Mouse (Mus musculus) cortical plate, adult 2 months (tissue): Measurements from ENCODE around the gene Ankrd52. TPM values are rescaled to one million over a fixed set of nuclear protein-coding genes. Genes with fewer than 3 reads are reported as not detected.

Experiments used
- H3K27ac ChIP-seq: fragments of 200-500 bp; 2 replicates; pipeline ENCODE4 v1.5.1; 2012; ENCODE audit warnings: low read length, control low read depth, inconsistent platforms; ENCODE audit not compliant: insufficient read depth
- H3K4me1 ChIP-seq: fragments of 200-500 bp; 2 replicates; pipeline ENCODE4 v1.6.1; 2011; ENCODE audit warnings: low read length; ENCODE audit not compliant: control insufficient read depth, insufficient read depth
- H3K4me3 ChIP-seq: fragments of 200-500 bp; 2 replicates; pipeline ENCODE4 v1.5.1; 2011; ENCODE audit warnings: mild to moderate bottlenecking, low read length, control low read depth; ENCODE audit not compliant: insufficient read depth
- CTCF ChIP-seq: fragments of 200-500 bp; IDR thresholded peaks from 2 replicates; pipeline ENCODE4 v1.5.1; 2011; ENCODE audit warnings: mild to moderate bottlenecking, control low read depth, low read length; ENCODE audit not compliant: insufficient read depth; ENCODE audit errors: extremely low read depth
- POLR2A ChIP-seq: fragments of 200-500 bp; IDR thresholded peaks from 2 replicates; pipeline ENCODE4 v1.6.1; 2011; ENCODE audit warnings: mild to moderate bottlenecking, low read length, control low read depth; ENCODE audit not compliant: insufficient read depth; ENCODE audit errors: extremely low read depth
- polyA plus RNA-seq: library from polyadenylated mRNA; depleted of rRNA; stranded (reverse); fragments of >200 nt; gene quantifications from 2 replicates; pipeline ENCODE4 v1.2.3, GENCODE M21; 2012

Ankrd52 gene
- polyA plus RNA-seq, 1 experiment: 30.4 TPM

- TF ChIP-seq CTCF (no peak), POLR2A (no peak)
- H3K27ac ChIP-seq: no peak overlapping the region
These were observed 52.5 kb downstream of the Ankrd52 start for GRCm38 (mm10) chr10:128429454-128429853.

GRCm38 (mm10) chr10:128433417-128433816 lies 56.5 kb downstream of the Ankrd52 start:
- H3K4me3 ChIP-seq: no peak overlapping the region
- no peaks in the 10 kb centered on the region; the same call in 1 of the 2 replicates for H3K4me1 ChIP-seq
- no peak overlapping the region for H3K27ac ChIP-seq
- TF ChIP-seq CTCF (no peak), POLR2A (no peak)

More at GRCm38 (mm10) chr10:128429454-128429853, 52.5 kb downstream of the Ankrd52 start:
- Histone ChIP-seq H3K4me1 (no peaks in the 10 kb centered on the region), H3K4me3 (no peak overlapping the region)

- Histone ChIP-seq H3K4me3 (no peak overlapping the region), H3K4me1 (no peaks in the 10 kb centered on the region; the same call in 1 of the 2 replicates), H3K27ac (no peak overlapping the region)
- no peak for TF ChIP-seq CTCF
- no peak for TF ChIP-seq POLR2A
These were observed 57.8 kb downstream of the Ankrd52 start for GRCm38 (mm10) chr10:128434681-128435080.

- TF ChIP-seq CTCF (no peak), POLR2A (no peak)
- no peak overlapping the region for H3K4me3 ChIP-seq
- no peak overlapping the region for H3K27ac ChIP-seq
- H3K4me1 ChIP-seq: peaks cover 3% of the 10 kb centered on the region
These were observed 58.4 kb downstream of the Ankrd52 start for GRCm38 (mm10) chr10:128435186-128435823.

GRCm38 (mm10) chr10:128435873-128436272 lies 59.0 kb downstream of the Ankrd52 start:
- peaks cover 3% of the 10 kb centered on the region for H3K4me1 ChIP-seq
- no peak overlapping the region for H3K27ac ChIP-seq
- no peak overlapping the region for H3K4me3 ChIP-seq
- no peak for TF ChIP-seq CTCF
- TF ChIP-seq POLR2A: no peak

GRCm38 (mm10) chr10:128436376-128436775 lies 59.5 kb downstream of the Ankrd52 start:
- peaks cover 3% of the 10 kb centered on the region for H3K4me1 ChIP-seq
- H3K27ac ChIP-seq: no peak overlapping the region
- H3K4me3 ChIP-seq: no peak overlapping the region
- no peak for TF ChIP-seq POLR2A
- no peak for TF ChIP-seq CTCF

GRCm38 (mm10) chr10:128438675-128439279 lies 61.9 kb downstream of the Ankrd52 start:
- peaks cover 3% of the 10 kb centered on the region for H3K4me1 ChIP-seq
- H3K27ac ChIP-seq: no peak overlapping the region
- TF ChIP-seq POLR2A: no peak
- no peak for TF ChIP-seq CTCF
- no peak overlapping the region for H3K4me3 ChIP-seq

GRCm38 (mm10) chr10:128440407-128440806 lies 63.5 kb downstream of the Ankrd52 start:
- H3K4me1 ChIP-seq: peaks cover 3% of the 10 kb centered on the region; the same call in 1 of the 2 replicates
- H3K4me3 ChIP-seq: no peak overlapping the region
- TF ChIP-seq POLR2A (no peak), CTCF (peak; percentile 45; the same call in 1 of the 2 replicates)
- no peak overlapping the region for H3K27ac ChIP-seq

- peaks cover 3% of the 10 kb centered on the region; the same call in 1 of the 2 replicates for H3K4me1 ChIP-seq
- no peak overlapping the region for H3K4me3 ChIP-seq
- H3K27ac ChIP-seq: no peak overlapping the region
- TF ChIP-seq POLR2A: no peak
- no peak for TF ChIP-seq CTCF
These were observed 64.6 kb downstream of the Ankrd52 start for GRCm38 (mm10) chr10:128441324-128442119.
